Comparison of ENCODE assay signal across 27 mouse cellular contexts in the genomic region with DNA sequence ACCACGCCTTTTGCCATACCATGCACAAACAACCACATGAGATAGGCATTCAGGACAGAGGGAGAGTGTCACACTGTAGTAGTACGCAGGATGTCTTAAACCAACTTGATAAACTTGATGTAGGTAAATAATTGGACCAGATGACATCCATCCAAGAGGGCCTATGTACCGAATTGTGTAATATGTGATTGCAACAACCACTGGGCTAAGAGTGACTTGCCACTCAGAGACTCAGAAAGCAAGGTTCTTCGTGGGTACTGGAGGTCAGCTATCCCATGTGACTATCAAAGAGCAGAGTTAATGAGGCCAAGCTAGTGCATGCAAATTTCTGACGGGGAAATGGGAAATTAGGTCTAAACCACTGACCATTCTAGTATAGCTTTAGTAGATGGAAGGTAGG. TPM values are rescaled to one million over a fixed set of nuclear protein-coding genes. Genes with fewer than 3 reads are reported as not detected.
A peak's percentile ranks its signal among the peaks of the same experiment; 100 is the strongest.
DNase-seq lines count a peak whose midpoint lies in the region; ATAC-seq and TF ChIP-seq lines count a peak whose summit lies in the region.
"Had no signal": no experiment of that assay in that cellular context is flagged by ENCODE, and none has a peak within 500 bp of the region (broad histone marks: within the 10 kb centered on the region; RNA-seq: fewer than 3 reads in every experiment).

No protein-coding gene starts in this region.

- H3K27ac ChIP-seq in liver, adult 2 months (replicated peaks; ENCODE audit: insufficient read depth, low read depth, low read length) = no peak overlapping the region
- no peak overlapping the region for H3K27ac ChIP-seq in liver, postnatal 0 days (ENCODE audit: low read depth)
- no peak overlapping the region for H3K27ac ChIP-seq in hindbrain, embryonic 11.5 days (ENCODE audit: low read depth, low read length)

- no peaks in the 10 kb centered on the region for H3K27me3 ChIP-seq in liver, adult 2 months (ENCODE audit: control insufficient read depth, insufficient read depth, low read length)
- no peaks in the 10 kb centered on the region for H3K27me3 ChIP-seq in liver, postnatal 0 days (ENCODE audit: insufficient read depth, low read length)
- H3K27me3 ChIP-seq in hindbrain, embryonic 11.5 days (ENCODE audit: control insufficient read depth, insufficient read depth, low read length) = no peaks in the 10 kb centered on the region
- H3K27me3 ChIP-seq: CH12.LX had no signal

- TF ChIP-seq EP300 in liver, postnatal 0 days (IDR thresholded peaks at IDR 0.05; ENCODE audit: low read depth) = no peak

- peak; percentile 92 for DNase-seq in liver, adult 2 months (ENCODE audit: extremely low read depth, low read depth, low spot score)
- no peak for DNase-seq in liver, postnatal 0 days
- DNase-seq in lung, postnatal 36 days = peak; percentile 16
- DNase-seq in lung, adult 2 months = no peak
- peak; percentile 33 for DNase-seq in adipocyte (ENCODE audit: low spot score)
- DNase-seq in hindbrain, embryonic 11.5 days (ENCODE audit: low spot score) = no peak
- DNase-seq: adrenal gland, adult 2 months; adrenal gland, adult 8-10 months; adrenal gland, postnatal 10 days; adrenal gland, postnatal 14 days; adrenal gland, postnatal 25 days; adrenal gland, postnatal 36 days; B cell, adult 2 months; cerebellum, adult 11 months; cerebellum, adult 11-12 months; cerebellum, adult 18-20 months; cerebellum, adult 2 months had no signal

- no peaks in the 10 kb centered on the region for H3K79me2 ChIP-seq in liver, adult 2 months (ENCODE audit: control insufficient read depth, insufficient read depth, low read length)

- 38% methylated on average over 5 of the region's 5 CpGs for WGBS in liver, adult 2 months
- WGBS in liver, postnatal 0 days (ENCODE audit: insufficient replicate concordance) = 55% methylated on average over 5 of the region's 5 CpGs
- 68% methylated on average over 5 of the region's 5 CpGs for WGBS in lung, adult 2 months
- WGBS in hindbrain, embryonic 11.5 days = 81% methylated on average over 5 of the region's 5 CpGs

- no peaks in the 10 kb centered on the region for H3K36me3 ChIP-seq in liver, adult 2 months (ENCODE audit: control insufficient read depth, insufficient read depth, low read length)
- no peaks in the 10 kb centered on the region for H3K36me3 ChIP-seq in liver, postnatal 0 days (replicated peaks; ENCODE audit: insufficient read depth, low read length)
- no peaks in the 10 kb centered on the region for H3K36me3 ChIP-seq in hindbrain, embryonic 11.5 days (ENCODE audit: control insufficient read depth, insufficient read depth, low read length)
- H3K36me3 ChIP-seq: G1E had no signal

- TF ChIP-seq POLR2A in liver, adult 2 months (IDR thresholded peaks at IDR 0.05; ENCODE audit: extremely low read depth, insufficient read depth, low read length) = no peak
- no peak for TF ChIP-seq POLR2A in lung, adult 2 months (IDR thresholded peaks at IDR 0.05; ENCODE audit: borderline replicate concordance, extremely low read depth, low read depth, low read length)

- no peak overlapping the region for H3K4me3 ChIP-seq in liver, adult 2 months (ENCODE audit: insufficient read depth, low read depth, low read length)
- no peak overlapping the region for H3K4me3 ChIP-seq in liver, postnatal 0 days (ENCODE audit: low read depth, low read length)
- H3K4me3 ChIP-seq in lung, adult 2 months (replicated peaks; ENCODE audit: extremely low read depth, low read depth, low read length) = no peak overlapping the region
- no peak overlapping the region for H3K4me3 ChIP-seq in hindbrain, embryonic 11.5 days (ENCODE audit: low read depth, low read length)

- ATAC-seq in liver, postnatal 0 days = no peak
- no peak for ATAC-seq in hindbrain, embryonic 11.5 days (ENCODE audit: low FRiP score)
- ATAC-seq: activated CD4-positive, CD25-positive, alpha-beta regulatory T cell, adult 4 months; CD4-positive, CD25-positive, alpha-beta regulatory T cell, adult 4 months; Patski had no signal

- H3K4me1 ChIP-seq in liver, adult 2 months (ENCODE audit: control insufficient read depth, insufficient read depth, low read length) = no peaks in the 10 kb centered on the region; the same call in 1 of the 2 replicates
- no peaks in the 10 kb centered on the region for H3K4me1 ChIP-seq in liver, postnatal 0 days (ENCODE audit: insufficient read depth)
- no peaks in the 10 kb centered on the region for H3K4me1 ChIP-seq in lung, adult 2 months (ENCODE audit: control insufficient read depth, insufficient read depth, low read length)
- H3K4me1 ChIP-seq in hindbrain, embryonic 11.5 days (replicated peaks; ENCODE audit: control insufficient read depth, insufficient read depth, low read length) = no peaks in the 10 kb centered on the region

- no peak overlapping the region for H3K9ac ChIP-seq in liver, adult 2 months (ENCODE audit: low read depth, low read length)
- H3K9ac ChIP-seq in liver, postnatal 0 days (replicated peaks) = no peak overlapping the region
- no peak overlapping the region for H3K9ac ChIP-seq in hindbrain, embryonic 11.5 days (ENCODE audit: low read depth, low read length)

- no peak overlapping the region for H3K4me2 ChIP-seq in liver, postnatal 0 days (ENCODE audit: low read depth, low read length)
- H3K4me2 ChIP-seq in hindbrain, embryonic 11.5 days (replicated peaks; ENCODE audit: low read depth, low read length) = no peak overlapping the region

- no peak for TF ChIP-seq CTCF in liver, adult 2 months (IDR thresholded peaks at IDR 0.05; ENCODE audit: low read depth, low read length)
- no peak for TF ChIP-seq CTCF in liver, postnatal 0 days (IDR thresholded peaks at IDR 0.05; ENCODE audit: low read depth)
- no peak for TF ChIP-seq CTCF in lung, adult 2 months (IDR thresholded peaks at IDR 0.05; ENCODE audit: insufficient read depth, low read length)

- H3K9me3 ChIP-seq in liver, postnatal 0 days (ENCODE audit: low read length) = no peaks in the 10 kb centered on the region
- H3K9me3 ChIP-seq in hindbrain, embryonic 11.5 days (ENCODE audit: control insufficient read depth, low read length) = no peaks in the 10 kb centered on the region
- H3K9me3 ChIP-seq: G1E had no signal

RNA-seq across cellular contexts. Expression of a gene that starts 27.2 kb away (rescaled TPM):
- total RNA-seq in liver, adult 2 months (2014; rRNA removed) = not detected in 2 replicates
- polyA plus RNA-seq in liver, adult 2 months (2012; rRNA removed) = not detected in 2 replicates
- polyA plus RNA-seq in liver, postnatal 0 days (2015; fragmentation: Nextera tagmentation; extraction: Ambion mirVana) = not detected in 2 replicates
- not detected in 2 replicates for polyA plus RNA-seq in lung, adult 2 months (2012; rRNA removed)
- not detected in 2 replicates for polyA plus RNA-seq in hindbrain, embryonic 11.5 days (2014; fragmentation: Nextera tagmentation; extraction: Ambion mirVana)
- total RNA-seq: adrenal gland, adult 18-20 months; adrenal gland, adult 2 months; adrenal gland, adult 8-10 months; adrenal gland, postnatal 10 days; adrenal gland, postnatal 14 days; adrenal gland, postnatal 25 days; adrenal gland, postnatal 36 days; adrenal gland, postnatal 4 days; CH12.LX; MEL had no signal
- polyA plus RNA-seq: activated CD4-positive, CD25-positive, alpha-beta regulatory T cell, adult 4 months; adrenal gland, adult 2 months; brain, embryonic 14.5 days; C2C12; cerebellum, adult 2 months; G1E; Patski had no signal

RNA-seq across cellular contexts. Expression of a gene that starts 40.9 kb away (rescaled TPM):
- total RNA-seq in liver, adult 2 months (2014; rRNA removed) = 1.2 and 1.5 TPM in 2 replicates
- polyA plus RNA-seq in liver, adult 2 months (2012; rRNA removed) = 0.83 and 1.1 TPM in 2 replicates
- polyA plus RNA-seq in liver, postnatal 0 days (2015; fragmentation: Nextera tagmentation; extraction: Ambion mirVana) = 0.16 and 0.24 TPM in 2 replicates
- polyA plus RNA-seq in lung, adult 2 months (2012; rRNA removed) = 0.44 and 0.77 TPM in 2 replicates
- polyA plus RNA-seq in hindbrain, embryonic 11.5 days (2014; fragmentation: Nextera tagmentation; extraction: Ambion mirVana) = 0.32 and 0.71 TPM in 2 replicates
- polyA plus RNA-seq: G1E, Patski had no signal

Comparison
In these comparisons a context has a peak if more than half of its experiments do, and no peak if none do; other contexts are left out.
1. DNase-seq: peak in liver, adult 2 months (single experiment), lung, postnatal 36 days (single experiment) and adipocyte (single experiment); none in liver, postnatal 0 days (single experiment), lung, adult 2 months (single experiment) and hindbrain, embryonic 11.5 days (single experiment).